Mouse (Mus musculus): ENCODE data around the gene Zc3h12a.
A peak's percentile ranks its signal among the peaks of the same experiment; 100 is the strongest.

Zc3h12a gene

DNA sequence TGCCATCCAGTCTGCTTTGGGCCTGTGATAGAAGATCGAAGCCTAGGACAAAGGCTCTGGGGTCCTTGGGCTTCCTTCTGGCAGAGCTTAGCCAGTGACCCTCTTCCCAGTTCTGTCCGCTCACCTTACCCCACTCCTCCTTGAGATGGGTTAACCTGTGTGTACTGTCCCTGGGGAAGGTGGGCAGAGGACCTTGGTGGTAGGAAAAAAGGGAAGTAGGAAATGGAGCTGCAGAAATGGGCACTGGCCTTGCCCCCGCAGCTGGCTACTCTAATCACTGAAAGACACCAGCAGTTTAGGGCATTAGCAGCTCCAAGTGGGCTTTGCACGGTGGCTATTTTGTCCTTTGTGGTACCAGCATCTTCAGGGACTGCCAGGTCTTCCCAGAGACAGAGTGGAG, 12.6 kb downstream of the Zc3h12a start:
- DNase-seq (ENCODE audit: low read depth, low spot score), result no peak

DNA sequence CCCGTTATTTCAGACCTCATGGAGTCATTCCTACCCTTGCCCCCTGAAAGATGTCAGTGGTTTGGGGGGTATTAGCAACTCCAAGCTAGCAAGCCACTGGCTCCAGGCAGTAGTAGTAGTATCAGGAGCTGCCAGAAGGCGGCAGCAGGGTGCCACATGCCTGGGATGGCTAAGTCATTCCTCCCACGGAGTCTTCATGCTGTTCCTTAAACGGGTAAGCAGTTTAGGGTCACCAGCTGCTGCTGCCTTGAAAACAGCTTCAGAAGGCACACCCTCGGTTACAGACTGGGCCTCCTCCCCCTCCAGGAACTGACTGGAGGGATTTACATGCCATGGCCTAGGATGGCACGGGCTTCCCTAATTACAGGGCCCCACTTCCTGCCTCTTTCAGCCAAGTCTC, 13.0 kb downstream of the Zc3h12a start:
- peak; percentile 82 for DNase-seq (ENCODE audit: low read depth, low spot score)

DNA sequence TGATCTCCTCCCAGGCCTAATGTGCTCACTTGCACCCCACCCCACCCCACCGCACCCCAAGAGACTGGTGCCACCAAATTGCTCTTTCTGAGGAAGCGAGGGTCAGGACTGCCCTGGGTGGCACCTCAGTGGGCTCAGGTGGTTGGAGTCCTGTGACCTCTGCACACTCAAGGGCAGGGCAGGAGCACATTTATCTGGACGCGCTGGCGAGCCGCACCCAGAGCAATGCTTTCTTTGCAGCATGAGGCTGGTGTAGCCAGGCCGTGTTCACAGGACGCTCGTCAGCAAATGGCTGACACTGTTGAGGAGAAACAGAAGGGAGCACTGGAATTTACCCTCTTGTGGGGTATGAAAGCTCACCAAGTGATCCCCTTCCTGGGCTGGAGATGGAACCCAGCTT, 22.3 kb downstream of the Zc3h12a start:
- no peak for DNase-seq (ENCODE audit: low read depth, low spot score)

DNA sequence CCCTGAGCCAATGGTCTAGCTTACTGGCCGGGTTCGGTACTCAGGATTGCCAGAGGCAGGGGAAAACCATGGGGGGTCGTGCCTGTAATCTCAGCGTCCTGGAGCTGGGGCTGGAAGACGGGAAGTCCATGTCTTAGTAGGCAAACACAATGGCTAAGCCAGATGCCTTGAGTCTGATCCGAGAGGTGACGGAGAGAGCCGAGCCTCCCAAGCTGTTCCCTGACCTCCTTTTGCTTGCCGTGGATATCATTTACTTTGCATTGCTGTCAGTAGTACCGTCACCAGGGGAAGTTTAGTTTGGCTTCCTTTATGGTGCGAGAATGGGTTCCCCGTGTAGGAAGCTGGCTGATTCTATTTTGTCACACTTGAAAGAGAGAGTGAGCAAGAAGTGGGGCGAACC, 26.3 kb downstream of the Zc3h12a start:
- no peak for DNase-seq (ENCODE audit: low read depth, low spot score)

DNA sequence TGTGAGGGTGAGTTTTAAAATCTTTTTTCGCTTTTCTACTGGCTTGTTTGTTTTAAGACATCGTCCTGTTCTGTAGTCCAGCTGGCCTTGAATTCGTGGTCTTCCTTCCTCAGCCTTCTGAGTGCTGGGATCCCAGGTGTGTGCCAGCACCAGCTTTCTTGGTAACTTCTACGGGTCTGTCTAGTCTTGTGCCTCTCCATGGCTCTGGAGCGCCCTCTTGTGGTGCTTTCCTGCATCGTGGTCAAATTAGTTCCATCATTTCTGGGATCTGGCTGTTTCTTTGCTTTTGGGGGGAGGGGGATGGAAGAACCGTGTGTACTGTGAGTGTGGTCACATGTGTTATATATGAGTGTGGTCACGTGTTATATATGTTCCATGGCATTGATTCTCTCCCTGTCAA, 28.2 kb downstream of the Zc3h12a start:
- DNase-seq (ENCODE audit: low read depth, low spot score), result peak; percentile 46

DNA sequence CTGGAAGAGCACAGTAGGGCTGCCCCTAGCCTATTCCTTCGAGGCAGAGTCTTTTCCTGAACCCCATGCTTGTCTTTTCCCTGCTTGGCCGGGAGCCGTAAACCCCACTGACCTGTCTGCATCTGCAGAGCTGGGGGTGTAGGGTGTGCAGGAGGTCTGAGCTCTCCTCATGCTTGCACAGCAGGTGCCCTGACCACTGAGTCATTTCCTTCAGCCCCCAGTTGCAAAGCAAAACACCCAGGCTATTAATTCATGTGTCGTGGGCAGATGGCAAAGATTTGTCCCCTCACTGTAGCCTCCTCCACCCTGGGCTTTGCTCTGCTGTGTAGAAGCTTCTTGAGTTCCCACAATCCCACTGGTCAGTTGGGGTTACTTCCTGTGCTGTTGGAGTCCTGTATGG, 30.2 kb downstream of the Zc3h12a start:
- DNase-seq (ENCODE audit: low read depth, low spot score), result no peak

DNA sequence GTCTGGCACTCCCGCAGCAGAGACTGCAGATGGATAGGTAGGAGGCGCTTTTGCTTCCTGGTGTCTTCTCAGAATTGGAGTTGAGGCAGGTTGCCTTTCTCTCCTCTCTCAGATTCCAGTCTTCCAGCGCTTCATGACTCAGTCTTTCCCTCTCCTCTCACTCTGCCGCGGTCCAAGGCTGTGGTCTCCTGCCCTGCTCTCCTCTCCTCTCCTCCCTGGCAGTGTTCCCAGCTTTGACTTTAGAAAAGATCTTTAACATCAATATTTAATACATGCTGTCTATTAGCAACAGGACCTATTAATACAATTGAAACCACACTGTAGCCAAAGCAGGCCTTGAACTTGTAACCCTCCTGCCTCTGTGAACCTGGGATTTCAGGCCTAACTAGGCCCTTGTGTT, 31.6 kb downstream of the Zc3h12a start:
- no peak for DNase-seq (ENCODE audit: low read depth, low spot score)

DNA sequence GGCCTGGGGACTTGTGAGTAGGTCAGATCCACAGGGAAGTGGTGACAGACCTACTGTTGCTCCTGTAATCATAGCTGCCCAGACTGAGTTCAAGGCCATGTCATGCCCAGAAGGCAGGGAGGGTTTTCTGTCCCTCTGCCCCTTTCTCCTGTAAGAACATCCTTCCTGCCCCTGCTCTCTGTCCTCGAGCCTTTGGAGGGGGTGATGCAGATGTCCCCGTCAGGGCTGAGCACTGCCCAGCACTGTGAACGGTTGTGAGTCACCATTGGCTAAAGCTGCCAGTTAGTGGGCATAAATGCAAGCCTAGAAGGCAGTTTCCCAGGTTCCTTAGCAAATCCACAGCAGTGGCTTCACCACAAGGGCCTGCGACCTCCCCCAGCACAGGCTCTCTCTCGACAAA, 34.6 kb downstream of the Zc3h12a start:
- no peak for DNase-seq (ENCODE audit: low read depth, low spot score)

DNA sequence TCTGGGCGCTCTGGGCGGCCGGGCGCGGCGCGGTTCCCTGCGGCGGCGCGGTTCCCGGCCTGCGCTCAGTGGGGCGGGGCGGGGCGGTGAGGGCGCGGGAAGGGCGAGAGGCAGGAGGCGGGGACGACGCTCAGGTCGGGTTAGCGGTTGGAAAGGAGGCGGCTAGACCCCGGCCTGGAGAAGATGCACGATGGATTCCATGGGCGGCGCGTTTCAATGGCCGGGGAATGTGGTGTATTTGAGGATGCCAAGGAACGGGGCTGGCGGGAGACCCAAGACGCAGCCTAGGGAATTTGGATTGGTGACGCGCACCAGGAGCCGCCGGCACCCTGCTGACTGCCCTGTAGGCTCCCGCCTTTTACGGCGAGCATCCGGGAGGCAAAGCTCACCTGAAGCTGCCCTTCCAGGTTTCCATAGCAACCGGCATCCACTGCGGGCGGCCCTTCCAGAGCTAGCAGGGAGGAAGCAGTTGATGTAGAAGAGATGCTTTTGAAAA, 42.2 kb downstream of the Zc3h12a start:
- DNase-seq (ENCODE audit: low read depth, low spot score), result no peak

DNA sequence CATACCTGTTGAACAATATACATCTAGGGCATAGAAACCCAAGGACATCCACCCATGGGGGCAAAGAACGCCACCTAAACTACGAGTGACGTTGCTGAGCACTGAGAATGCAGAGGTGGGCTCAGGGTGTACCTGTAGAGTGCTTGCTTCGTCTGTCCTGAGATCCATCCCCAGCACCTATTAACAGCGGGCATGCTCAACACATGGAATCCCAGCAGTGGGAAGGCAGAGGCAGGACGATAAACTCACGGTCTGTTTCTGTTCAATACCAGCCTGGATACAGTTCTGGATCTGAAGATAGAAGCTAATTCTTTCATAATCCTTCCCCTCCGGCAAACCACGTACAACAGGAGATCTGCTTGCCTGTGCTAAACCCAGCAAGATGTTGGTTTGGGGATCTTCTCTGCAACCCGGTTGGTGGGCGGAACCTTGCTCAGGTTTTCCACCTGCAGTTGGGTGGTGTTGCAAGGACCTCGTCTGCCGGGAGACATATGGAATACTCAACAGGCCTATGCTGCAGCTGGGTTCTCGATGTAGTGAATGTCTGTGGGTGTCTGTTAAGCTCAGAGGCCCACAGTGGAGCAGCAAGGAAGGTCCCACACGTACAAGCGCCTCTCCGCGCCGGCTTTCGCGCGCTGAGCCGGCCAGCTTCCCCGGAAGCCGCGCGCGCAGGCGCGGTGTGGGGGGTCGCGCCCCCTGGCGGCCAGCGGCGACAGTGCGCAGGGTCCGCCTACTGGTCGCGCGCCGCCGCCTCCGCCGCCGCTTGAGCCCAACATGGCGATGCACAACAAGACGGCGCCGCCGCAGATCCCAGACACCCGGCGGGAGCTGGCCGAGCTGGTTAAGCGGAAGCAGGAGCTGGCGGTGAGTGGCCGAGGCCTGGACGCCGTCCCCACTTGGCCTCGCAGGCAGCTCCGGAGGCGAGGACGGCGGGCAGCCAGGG, 43.0 kb downstream of the Zc3h12a start, which contains the start of gene Meaf6:
Gene Meaf6, plus strand, starts transcription at position 732 of the 943 bp plus-strand sequence.
- DNase-seq (ENCODE audit: low read depth, low spot score), result peak; percentile 70

DNA sequence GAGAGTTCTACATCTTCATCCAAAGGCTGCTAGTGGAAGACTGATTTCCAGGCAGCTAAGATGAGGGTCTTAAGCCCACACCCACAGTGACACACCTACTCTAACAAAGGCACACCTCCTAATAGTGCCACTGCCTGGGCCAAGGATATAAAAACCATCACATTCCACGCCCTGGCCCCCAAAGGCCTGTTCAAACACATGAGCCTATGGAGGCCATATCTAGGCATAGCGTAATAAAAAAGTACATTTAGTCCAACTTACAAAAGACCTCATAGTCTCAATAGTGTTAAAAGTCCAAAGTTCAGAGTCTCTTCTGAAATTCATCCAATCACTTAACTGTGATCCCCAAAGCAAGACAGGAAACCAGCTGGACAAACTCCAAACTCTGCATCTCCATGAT, 48.9 kb downstream of the Zc3h12a start:
- DNase-seq (ENCODE audit: low read depth, low spot score), result no peak

DNA sequence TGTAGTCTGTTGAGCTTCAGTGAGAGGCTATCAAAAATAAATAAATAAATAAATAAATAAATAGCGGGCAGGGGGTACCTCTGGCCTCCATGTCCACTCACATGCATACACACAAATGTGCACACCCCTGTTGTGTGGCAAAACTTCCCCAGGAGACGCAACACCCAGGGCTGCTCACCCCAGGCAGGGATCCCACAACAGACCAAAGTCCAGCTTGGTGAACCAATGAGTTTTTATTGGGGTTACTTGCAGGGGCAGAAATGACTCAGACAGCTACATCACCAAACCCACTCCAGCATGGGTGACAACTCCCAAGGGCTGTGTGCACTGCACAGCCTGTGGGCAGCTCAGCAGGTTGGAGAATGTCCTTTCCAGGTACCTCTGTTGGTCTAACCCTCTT, 49.9 kb downstream of the Zc3h12a start:
- DNase-seq (ENCODE audit: low read depth, low spot score), result no peak
